15 mouse cellular contexts compared by ENCODE assay signal in genomic region chr9:83023724-83024123, GRCm38 (mm10). TPM values are rescaled to one million over a fixed set of nuclear protein-coding genes. Genes with fewer than 3 reads are reported as not detected.
A peak's percentile ranks its signal among the peaks of the same experiment; 100 is the strongest.
DNase-seq lines count a peak whose midpoint lies in the region; ATAC-seq and TF ChIP-seq lines count a peak whose summit lies in the region.
"Had no signal": no experiment of that assay in that cellular context is flagged by ENCODE, and none has a peak within 500 bp of the region (broad histone marks: within the 10 kb centered on the region; RNA-seq: fewer than 3 reads in every experiment).

No protein-coding gene starts in this region.

- in situ Hi-C loops in CH12.LX (cut with MboI; ENCODE audit: low pct_ligation_motif_present, low pct_unique_long_range_greater_than_20kb, low sequenced_read_pairs): no loop called here

- dilution Hi-C loops in CH12.LX (cut with MboI; ENCODE audit: extremely low pct_ligation_motif_present, extremely low pct_unique_long_range_greater_than_20kb, low sequenced_read_pairs): no loop called here

- no peaks in the 10 kb centered on the region for H3K79me2 ChIP-seq in CH12.LX (replicated peaks; ENCODE audit: control insufficient read depth, extremely low read depth, insufficient read depth, poor library complexity, severe bottlenecking)

- peak; percentile 69; the same call in 1 of the 2 replicates for ATAC-seq in heart, embryonic 15.5 days (replicated peaks; ENCODE audit: insufficient number of reproducible peaks, insufficient read depth, low FRiP score, low read depth)
- ATAC-seq in lung, postnatal 0 days: peak; percentile 62
- no peak for ATAC-seq in liver, embryonic 11.5 days (replicated peaks; ENCODE audit: low FRiP score)
- ATAC-seq: Patski had no signal

- intact Hi-C loops in heart, postnatal 25 days (cut with DNase I): no loop called here

- H3K27me3 ChIP-seq in CH12.LX (replicated peaks): no peaks in the 10 kb centered on the region
- no peaks in the 10 kb centered on the region for H3K27me3 ChIP-seq in heart, embryonic 15.5 days
- no peaks in the 10 kb centered on the region for H3K27me3 ChIP-seq in lung, postnatal 0 days (replicated peaks; ENCODE audit: insufficient read depth, low read length)
- H3K27me3 ChIP-seq in liver, embryonic 11.5 days (replicated peaks; ENCODE audit: control insufficient read depth, insufficient read depth, low read length): no peaks in the 10 kb centered on the region
- H3K27me3 ChIP-seq: limb, embryonic 15.5 days; Patski had no signal

- DNase-seq in heart, adult 11 months: peak; percentile 91
- no peak for DNase-seq in heart, postnatal 25 days (ENCODE audit: low spot score)
- peak; percentile 35 for DNase-seq in CH12.LX (ENCODE audit: extremely low read depth)
- peak; percentile 73 for DNase-seq in lung, postnatal 0 days (ENCODE audit: low spot score)
- no peak for DNase-seq in urinary bladder, adult 18-20 months (ENCODE audit: low spot score in 2 of 2)
- no peak for DNase-seq in kidney, adult 8-10 months
- no peak for DNase-seq in liver, embryonic 11.5 days (ENCODE audit: low spot score)
- DNase-seq: adrenal gland, postnatal 36 days; cerebellum, adult 11-12 months; kidney, postnatal 25 days; thymus, postnatal 4 days had no signal

- TF ChIP-seq EP300 in CH12.LX (IDR thresholded peaks at IDR 0.05; ENCODE audit: low read length): 0 out of 2 replicates have a peak, but pooled peaks have one; percentile 2
- TF ChIP-seq EP300 in lung, postnatal 0 days (IDR thresholded peaks at IDR 0.05): peak; percentile 42; the same call in 1 of the 2 replicates

- H3K4me2 ChIP-seq in CH12.LX (ENCODE audit: insufficient read depth, low read depth, poor library complexity, severe bottlenecking): peak overlapping the region; percentile 86
- H3K4me2 ChIP-seq in heart, embryonic 15.5 days: peak overlapping the region; percentile 48
- 0 out of 2 replicates have a peak overlapping the region, but pooled peaks have one; percentile 17 for H3K4me2 ChIP-seq in lung, postnatal 0 days (replicated peaks; ENCODE audit: low read depth, low read length)
- no peak overlapping the region for H3K4me2 ChIP-seq in liver, embryonic 11.5 days
- H3K4me2 ChIP-seq: limb, embryonic 15.5 days; midbrain, embryonic 11.5 days had no signal

- H3K4me1 ChIP-seq in CH12.LX (ENCODE audit: control insufficient read depth in 1 of 2, insufficient read depth in 2 of 2): peaks cover 0 to 16% of the 10 kb centered on the region in 2 experiments; a peak in 2 of 4 replicates
- peaks cover 3% of the 10 kb centered on the region; the same call in 1 of the 2 replicates for H3K4me1 ChIP-seq in heart, embryonic 15.5 days (replicated peaks)
- H3K4me1 ChIP-seq in lung, postnatal 0 days (ENCODE audit: insufficient read depth, low read depth, low read length): 0 out of 2 replicates have a peak, but pooled peaks cover 3% of the 10 kb centered on the region
- no peaks in the 10 kb centered on the region for H3K4me1 ChIP-seq in liver, embryonic 11.5 days (replicated peaks; ENCODE audit: control insufficient read depth, insufficient read depth, low read length)
- H3K4me1 ChIP-seq: limb, embryonic 15.5 days had no signal

- H3K27ac ChIP-seq in CH12.LX (ENCODE audit: insufficient read depth, low read depth): peak overlapping the region; percentile 55
- H3K27ac ChIP-seq in heart, embryonic 15.5 days: peak overlapping the region; percentile 86
- no peak overlapping the region for H3K27ac ChIP-seq in lung, postnatal 0 days (ENCODE audit: low read length)
- H3K27ac ChIP-seq in liver, embryonic 11.5 days (ENCODE audit: low read depth, low read length): no peak overlapping the region
- H3K27ac ChIP-seq: limb, embryonic 15.5 days had no signal

- peak; percentile 20; the same call in 1 of the 2 replicates for TF ChIP-seq POLR2A in CH12.LX (IDR thresholded peaks at IDR 0.05; ENCODE audit: low read depth, low read length)

- no peaks in the 10 kb centered on the region for H3K9me3 ChIP-seq in CH12.LX (replicated peaks; ENCODE audit: low read length)
- H3K9me3 ChIP-seq in heart, embryonic 15.5 days (replicated peaks): no peaks in the 10 kb centered on the region
- no peaks in the 10 kb centered on the region for H3K9me3 ChIP-seq in lung, postnatal 0 days (ENCODE audit: low read length)
- H3K9me3 ChIP-seq in liver, embryonic 11.5 days (ENCODE audit: control insufficient read depth, low read length): no peaks in the 10 kb centered on the region
- H3K9me3 ChIP-seq: limb, embryonic 15.5 days had no signal

- TF ChIP-seq CTCF in CH12.LX (conservative IDR thresholded peaks at IDR 0.05 in 1 of 2, IDR thresholded peaks at IDR 0.05 in 1 of 2; ENCODE audit: low read depth in 2 of 2, low read length in 2 of 2): no peak
- TF ChIP-seq CTCF in lung, postnatal 0 days (IDR thresholded peaks at IDR 0.05): no peak

- TF ChIP-seq RAD21 in CH12.LX (IDR thresholded peaks at IDR 0.05; ENCODE audit: low read depth, low read length): no peak

- H3K4me3 ChIP-seq in CH12.LX (replicated peaks in 1 of 3; ENCODE audit: low read depth in 2 of 3, low read length in 2 of 3, poor library complexity in 1 of 3): peak overlapping the region in 2 of 3 experiments; percentile 19 to 31
- H3K4me3 ChIP-seq in heart, embryonic 15.5 days: no peak overlapping the region
- no peak overlapping the region for H3K4me3 ChIP-seq in lung, postnatal 0 days (ENCODE audit: low read depth, low read length)
- no peak overlapping the region for H3K4me3 ChIP-seq in liver, embryonic 11.5 days (ENCODE audit: low read depth, low read length)
- H3K4me3 ChIP-seq: limb, embryonic 15.5 days had no signal

- H3K9ac ChIP-seq in CH12.LX (ENCODE audit: insufficient read depth, low read depth): peak overlapping the region; percentile 65
- H3K9ac ChIP-seq in heart, embryonic 15.5 days: no peak overlapping the region
- no peak overlapping the region for H3K9ac ChIP-seq in lung, postnatal 0 days (replicated peaks; ENCODE audit: low read depth)
- H3K9ac ChIP-seq in liver, embryonic 11.5 days (ENCODE audit: low read depth, low read length): no peak overlapping the region
- H3K9ac ChIP-seq: limb, embryonic 15.5 days had no signal

- H3K36me3 ChIP-seq in CH12.LX (replicated peaks in 1 of 2; ENCODE audit: control insufficient read depth in 1 of 2, insufficient read depth in 1 of 2, low read length in 1 of 2): no peaks in the 10 kb centered on the region
- H3K36me3 ChIP-seq in heart, embryonic 15.5 days: no peaks in the 10 kb centered on the region
- H3K36me3 ChIP-seq in lung, postnatal 0 days (ENCODE audit: insufficient read depth, low read length): no peaks in the 10 kb centered on the region
- no peaks in the 10 kb centered on the region for H3K36me3 ChIP-seq in liver, embryonic 11.5 days (ENCODE audit: control insufficient read depth, insufficient read depth, low read length)
- H3K36me3 ChIP-seq: limb, embryonic 15.5 days had no signal

- 37% methylated on average over 6 of the region's 6 CpGs for WGBS in heart, embryonic 15.5 days
- WGBS in lung, postnatal 0 days: 33% methylated on average over 6 of the region's 6 CpGs
- 79% methylated on average over 6 of the region's 6 CpGs for WGBS in liver, embryonic 11.5 days

TF ChIP-seq in CH12.LX, 34 proteins besides CTCF, POLR2A, EP300 and RAD21:
- TF ChIP-seq JUND (conservative IDR thresholded peaks at IDR 0.05; ENCODE audit: low read depth, low read length) (no peak), KAT2A (IDR thresholded peaks at IDR 0.05; ENCODE audit: insufficient replicate concordance, low read length) (no peak), IRF4 (IDR thresholded peaks at IDR 0.05; ENCODE audit: low read depth, low read length) (peak; percentile 37; the same call in 1 of the 2 replicates), USF1 (IDR thresholded peaks at IDR 0.05; ENCODE audit: low read depth, low read length) (no peak), TCF12 (IDR thresholded peaks at IDR 0.05; ENCODE audit: low read depth, low read length) (no peak), GABPA (IDR thresholded peaks at IDR 0.05; ENCODE audit: insufficient replicate concordance, low read depth, low read length) (no peak), ZNF384 (IDR thresholded peaks at IDR 0.05; ENCODE audit: low read depth, low read length) (peak; percentile 60), MAFK (IDR thresholded peaks at IDR 0.05; ENCODE audit: insufficient replicate concordance, low read length) (no peak), SMC3 (IDR thresholded peaks at IDR 0.05; ENCODE audit: low read depth, low read length) (no peak), JUN (IDR thresholded peaks at IDR 0.05; ENCODE audit: insufficient read depth, low read depth, low read length) (no peak), BHLHE40 (IDR thresholded peaks at IDR 0.05; ENCODE audit: low read depth, low read length) (0 out of 2 replicates have a peak, but pooled peaks have one; percentile 33), TBP (conservative IDR thresholded peaks at IDR 0.05; ENCODE audit: low read depth, low read length) (0 out of 2 replicates have a peak, but pooled peaks have one; percentile 19), MXI1 (IDR thresholded peaks at IDR 0.05; ENCODE audit: low read depth, low read length) (no peak), MEF2A (IDR thresholded peaks at IDR 0.05; ENCODE audit: borderline replicate concordance, low read depth, low read length) (peak; percentile 86; the same call in 1 of the 2 replicates), RCOR1 (conservative IDR thresholded peaks at IDR 0.05; ENCODE audit: low read depth, low read length) (no peak), ZMIZ1 (IDR thresholded peaks at IDR 0.05; ENCODE audit: low read depth, low read length) (no peak), ZC3H11A (IDR thresholded peaks at IDR 0.05; ENCODE audit: low read depth, low read length) (no peak), SIN3A (IDR thresholded peaks at IDR 0.05; ENCODE audit: low read length) (no peak), NRF1 (IDR thresholded peaks at IDR 0.05; ENCODE audit: low read depth, low read length) (no peak), CHD1 (IDR thresholded peaks at IDR 0.05; ENCODE audit: low read depth, low read length) (no peak)

RNA-seq across cellular contexts. Expression of gene Phip, which starts 48.4 kb away (rescaled TPM):
- 10 to 100 TPM; 29.2 to 31.4 TPM for total RNA-seq in heart, postnatal 25 days (2021)
- total RNA-seq in CH12.LX (2012; rRNA removed): 28.8 and 32.7 TPM in 2 replicates
- 29.8 and 36.9 TPM in 2 replicates for total RNA-seq in CH12.LX (2014; rRNA removed)
- 24.1 and 24.3 TPM in 2 replicates for polyA plus RNA-seq in CH12.LX (2012; ENCODE audit: insufficient read length, low read depth)
- 46.5 and 47.4 TPM in 2 replicates for polyA plus RNA-seq in heart, embryonic 15.5 days (2015; fragmentation: Nextera tagmentation; extraction: Ambion mirVana)
- 31.0 and 38.1 TPM in 2 replicates for polyA plus RNA-seq in lung, postnatal 0 days (2015; fragmentation: Nextera tagmentation; extraction: Ambion mirVana)
- polyA plus RNA-seq in liver, embryonic 11.5 days (2014; fragmentation: Nextera tagmentation; extraction: Ambion mirVana): 52.5 and 54.2 TPM in 2 replicates

Comparison
In these comparisons a context has a peak if more than half of its experiments do, and no peak if none do; other contexts are left out.
1. DNase-seq: peak in heart, adult 11 months (single experiment), CH12.LX (single experiment) and lung, postnatal 0 days (single experiment); none in heart, postnatal 25 days (single experiment), urinary bladder, adult 18-20 months (0 of 2), kidney, adult 8-10 months (0 of 2) and liver, embryonic 11.5 days (single experiment).
2. H3K27ac ChIP-seq: peak in CH12.LX (single experiment) and heart, embryonic 15.5 days (single experiment); none in lung, postnatal 0 days (single experiment) and liver, embryonic 11.5 days (single experiment).
3. H3K4me3 ChIP-seq: peak in CH12.LX (2 of 3); none in heart, embryonic 15.5 days (single experiment), lung, postnatal 0 days (single experiment) and liver, embryonic 11.5 days (single experiment).